Mouse (Mus musculus) right cerebral cortex, adult 18-20 months (tissue): ENCODE measurements at regions not wholly inside any gene's neighbourhood (a gene's known extent, or its start where the extent isn't known, plus 50 kb on each side); places are given as distances from the start of the nearest gene placed in this dataset.

ENCODE experiments used
- DNase-seq: peaks from one replicate; pipeline ENCODE4 v3.0.0; 2022; ENCODE audit warnings: mixed read lengths

DNA sequence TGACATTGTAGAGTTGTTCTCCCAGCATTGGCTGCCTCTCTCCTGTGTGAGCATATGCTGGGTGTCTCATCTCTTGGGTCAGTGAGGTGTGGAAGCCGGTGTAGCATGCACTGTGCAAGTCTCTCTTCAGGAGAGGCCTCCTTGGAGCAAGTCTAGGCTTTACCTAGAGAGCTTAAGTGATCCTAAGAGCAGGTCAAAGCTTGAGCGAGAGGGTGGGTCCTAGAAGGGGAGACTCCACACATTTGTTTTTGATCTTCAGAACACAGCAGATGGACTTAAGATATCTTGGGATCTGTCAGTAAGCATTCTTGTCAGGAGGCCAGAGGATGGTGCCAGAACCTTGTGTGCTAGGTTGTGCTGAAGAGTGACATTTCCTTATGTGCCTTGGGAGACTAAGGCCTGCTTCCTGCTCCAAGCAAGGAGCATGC is 136.4 kb downstream of the Tmx1 start:
- no peak for DNase-seq

DNA sequence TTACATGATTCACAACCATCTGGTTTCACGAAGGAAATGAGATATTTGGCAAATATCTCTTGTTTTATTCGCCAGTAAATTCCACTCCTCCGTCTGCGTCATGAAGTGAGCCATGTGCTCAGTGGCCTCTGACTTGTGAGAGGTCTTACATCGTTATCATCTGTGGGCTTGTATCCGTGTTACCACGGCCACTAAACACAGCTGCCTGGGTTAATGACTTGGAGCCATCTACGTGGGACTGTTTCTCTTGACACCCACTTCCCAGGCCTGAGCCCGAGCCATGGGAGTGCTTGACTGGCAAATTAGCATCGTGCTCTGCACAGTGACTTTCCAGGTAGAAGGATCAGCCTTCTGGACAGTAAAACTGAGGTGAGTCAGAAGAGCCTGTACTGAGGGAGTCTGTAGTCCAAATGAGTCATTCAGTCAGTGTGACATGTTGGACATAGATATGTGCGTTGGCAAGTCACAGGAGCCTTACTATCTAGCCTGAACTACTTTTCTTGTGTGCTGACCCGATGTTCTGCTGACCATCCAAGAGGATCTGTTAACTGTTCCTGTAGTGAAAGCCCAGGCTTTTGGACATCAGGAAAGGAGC is 137.7 kb downstream of the Tmx1 start:
- DNase-seq: no peak

DNA sequence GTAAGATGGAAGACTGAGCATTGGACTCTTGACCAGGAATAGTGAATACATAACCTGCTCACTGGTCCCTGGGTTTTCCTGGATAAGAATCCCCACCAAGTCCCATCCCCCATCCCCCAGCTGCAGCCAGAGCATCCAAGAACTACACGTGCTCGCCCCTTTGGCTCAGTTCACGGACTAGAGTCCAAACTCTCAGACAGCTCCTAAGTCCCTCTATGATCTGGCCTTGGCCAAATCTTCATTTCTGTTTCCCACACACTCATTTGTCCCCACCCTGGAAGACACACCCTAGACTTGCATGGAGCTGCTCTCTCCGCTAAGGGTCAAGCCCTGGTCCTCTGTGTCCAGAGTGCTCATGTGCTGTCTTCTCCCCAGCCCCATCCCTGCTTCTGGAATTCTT is 139.9 kb downstream of the Tmx1 start:
- no peak for DNase-seq

DNA sequence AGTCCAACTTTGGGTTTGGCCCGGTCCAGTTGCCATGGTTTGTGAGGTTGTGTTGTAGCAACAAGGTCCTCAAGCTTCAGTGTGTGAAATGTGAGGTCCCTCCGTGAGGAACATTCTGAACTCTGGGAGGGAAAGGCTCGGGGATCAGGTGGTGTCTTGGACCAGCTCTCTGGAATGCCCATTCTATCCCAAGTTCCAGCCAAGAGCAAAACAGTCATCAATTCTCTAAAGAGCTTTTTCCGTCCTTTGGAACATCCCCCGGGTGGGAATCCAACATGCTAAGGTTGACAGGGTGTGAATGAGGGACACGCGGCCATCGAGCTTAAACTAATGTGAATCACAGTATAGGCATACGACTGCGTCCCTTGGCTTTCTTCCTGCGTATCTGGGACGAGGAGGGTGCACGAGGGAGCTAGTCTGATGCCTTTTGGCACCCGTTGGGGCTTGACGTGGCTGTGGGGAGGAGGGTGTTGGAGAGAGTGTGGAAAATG is 145.4 kb downstream of the Tmx1 start:
- DNase-seq: no peak

DNA sequence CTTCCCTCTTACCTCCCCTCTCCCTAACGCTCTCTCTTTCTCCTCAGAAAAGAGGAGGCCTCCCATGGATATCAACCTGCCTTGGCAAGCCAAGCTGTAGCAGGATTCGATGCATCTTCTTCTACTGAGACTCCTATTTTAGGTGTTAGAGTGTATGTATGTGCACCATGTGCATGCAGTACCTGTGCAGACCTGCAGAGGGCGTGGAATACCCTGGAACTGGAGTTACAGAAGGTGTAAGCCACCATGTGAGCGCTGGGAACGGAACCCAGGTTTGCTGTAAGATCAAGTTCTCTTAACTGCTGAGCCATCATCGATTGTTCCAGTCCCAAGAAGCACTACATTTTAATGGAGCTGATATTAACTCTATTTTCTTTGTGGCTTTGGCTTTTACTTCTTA is 146.8 kb downstream of the Tmx1 start:
- DNase-seq: no peak

DNA sequence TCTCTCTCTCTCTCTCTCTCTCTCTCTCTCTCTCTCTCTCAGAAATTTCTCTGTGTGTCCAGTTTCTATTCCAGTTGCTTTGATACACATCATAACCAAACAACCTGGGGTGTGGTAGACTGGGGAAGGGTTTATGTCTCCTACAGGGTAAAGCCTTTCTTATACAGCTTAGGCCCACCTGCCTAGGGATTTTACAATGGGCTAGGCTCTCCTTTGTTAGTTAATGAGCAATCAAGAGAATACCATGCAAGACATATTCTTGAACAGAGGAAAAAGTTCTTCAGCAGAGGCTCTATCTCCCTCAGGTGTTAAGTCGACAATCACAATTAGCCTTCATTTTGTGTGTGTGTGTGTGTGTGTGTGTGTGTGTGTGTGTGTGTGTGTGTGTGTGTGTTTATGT is 151.0 kb downstream of the Tmx1 start:
- DNase-seq: no peak

DNA sequence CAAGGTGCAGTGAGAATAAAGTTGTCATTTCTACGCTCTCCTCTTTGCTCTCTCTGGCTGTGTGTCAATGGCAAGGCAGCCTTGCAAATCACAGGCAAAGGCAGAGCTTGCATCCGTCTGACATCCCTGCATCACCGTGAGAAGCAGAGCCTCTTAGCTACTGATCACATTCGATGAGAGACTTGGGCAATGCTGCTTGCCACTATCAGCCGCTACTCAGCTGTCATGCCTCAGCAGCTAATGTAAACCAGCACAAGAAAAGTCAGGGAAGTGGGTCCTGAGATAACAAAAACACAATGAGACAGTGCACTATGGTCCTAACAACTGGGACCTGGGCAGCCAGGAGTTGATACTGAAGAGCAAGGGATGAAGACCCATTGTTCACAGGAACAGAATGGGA is 155.8 kb downstream of the Tmx1 start:
- DNase-seq: no peak

DNA sequence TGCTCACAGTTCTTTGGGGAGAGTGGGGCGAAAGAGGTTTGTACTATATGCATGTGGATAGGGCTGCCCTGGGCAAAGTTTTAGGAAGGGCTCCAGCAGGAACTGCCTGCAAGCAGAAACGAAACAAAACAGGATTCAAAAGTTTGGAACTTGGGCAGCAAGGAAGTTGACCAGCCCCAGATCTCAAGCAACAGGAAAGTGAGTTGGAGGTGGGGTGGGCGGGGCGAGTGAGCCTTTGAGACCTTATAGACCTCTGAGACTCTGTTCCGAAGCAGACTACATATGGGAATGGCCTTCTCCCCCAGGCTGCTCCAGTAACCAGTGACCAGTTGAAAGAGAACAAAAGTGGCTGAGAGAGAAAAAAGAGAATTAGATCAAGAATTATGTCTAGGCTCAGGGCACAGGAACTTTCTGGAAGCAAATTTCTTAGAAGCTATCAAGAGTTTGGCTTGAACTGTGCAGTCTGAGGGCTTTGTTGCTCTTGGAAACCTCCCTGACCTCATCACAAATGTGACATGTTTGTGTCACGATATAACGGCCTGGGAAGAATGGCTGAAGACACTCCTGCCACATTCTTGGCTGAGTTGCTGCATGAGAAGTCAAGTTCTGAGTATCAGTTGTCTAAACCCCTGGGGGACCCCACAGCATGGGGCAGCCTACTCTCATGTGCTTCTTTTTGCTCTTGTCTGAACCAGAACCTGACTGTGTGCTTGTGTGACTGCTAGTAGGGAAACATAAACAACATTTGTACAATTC is 156.4 kb downstream of the Tmx1 start:
- DNase-seq: no peak

DNA sequence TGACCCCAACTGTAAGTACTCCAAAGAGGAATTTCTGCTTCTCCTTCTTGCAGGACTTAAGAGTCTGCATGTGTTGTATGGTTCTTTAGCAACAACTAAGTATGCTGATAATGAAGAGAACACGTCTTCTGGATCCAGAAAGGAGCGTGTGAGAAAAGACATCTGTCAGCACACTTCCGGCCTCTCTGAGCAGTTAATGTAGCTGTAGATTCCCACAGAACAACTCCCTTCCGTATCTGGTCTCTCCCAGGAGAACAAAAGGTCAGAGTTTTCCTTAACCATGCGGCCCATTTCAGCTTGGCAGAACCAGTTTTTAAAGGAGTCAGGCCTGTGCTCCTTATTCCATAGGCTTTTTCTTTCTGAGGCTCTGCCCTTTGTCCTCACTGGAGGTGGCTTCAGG is 159.0 kb downstream of the Tmx1 start:
- DNase-seq: no peak

DNA sequence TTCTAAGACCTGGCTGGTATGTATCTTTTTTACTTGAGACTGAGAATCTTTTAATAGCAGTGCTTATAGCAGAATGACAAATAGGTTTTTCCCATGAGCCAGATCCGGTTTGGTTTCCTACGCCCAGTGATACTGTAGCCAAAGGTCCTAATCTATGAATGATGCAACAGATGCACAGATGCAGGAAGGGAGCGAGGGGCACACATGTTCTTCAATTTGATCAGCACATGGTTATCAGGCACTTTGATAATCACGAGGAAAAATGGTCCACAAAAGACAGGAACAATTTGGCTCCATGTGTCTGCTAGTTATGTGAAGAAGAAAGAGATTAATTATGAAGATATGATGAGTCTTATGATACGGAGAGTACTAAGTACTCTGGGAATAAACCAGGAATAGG is 160.3 kb downstream of the Tmx1 start:
- DNase-seq: no peak

DNA sequence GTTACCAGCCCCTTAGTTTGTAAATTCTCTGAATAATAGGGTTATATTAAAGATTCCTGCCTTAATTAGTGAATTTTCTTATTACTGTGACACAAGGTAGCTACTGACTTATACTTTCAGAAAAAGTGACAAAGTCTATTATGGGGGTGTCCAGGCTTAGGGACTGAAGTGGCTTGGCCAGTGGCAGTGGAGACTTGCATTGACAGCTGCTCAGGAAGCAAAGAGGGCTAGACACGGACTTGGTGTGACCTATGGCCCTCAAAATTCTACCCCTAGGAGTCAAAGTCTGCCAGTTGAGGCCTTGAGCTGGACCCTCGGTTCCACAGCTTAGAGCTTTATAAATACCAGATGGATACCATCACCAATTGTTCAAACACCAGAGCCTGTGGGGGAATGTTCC is 161.2 kb downstream of the Tmx1 start:
- no peak for DNase-seq

DNA sequence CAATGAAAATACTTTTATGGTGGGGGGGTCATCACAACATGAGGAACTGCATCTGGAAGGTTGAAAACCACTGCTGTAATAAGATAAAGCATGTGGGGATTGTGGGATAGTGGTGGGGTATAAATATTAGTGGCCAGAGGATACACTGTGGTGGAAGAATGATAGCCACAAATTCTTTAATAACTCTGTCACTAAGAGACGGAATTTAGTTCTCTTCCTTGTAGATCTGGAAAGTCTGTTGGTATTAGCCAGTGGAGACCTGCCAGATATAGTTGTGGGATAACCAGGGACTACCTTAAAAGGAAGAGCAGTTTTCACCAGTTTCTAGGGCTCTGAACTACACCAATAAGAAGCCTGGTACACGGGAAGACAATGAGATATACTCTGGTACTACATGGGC is 161.8 kb downstream of the Tmx1 start:
- DNase-seq: no peak

DNA sequence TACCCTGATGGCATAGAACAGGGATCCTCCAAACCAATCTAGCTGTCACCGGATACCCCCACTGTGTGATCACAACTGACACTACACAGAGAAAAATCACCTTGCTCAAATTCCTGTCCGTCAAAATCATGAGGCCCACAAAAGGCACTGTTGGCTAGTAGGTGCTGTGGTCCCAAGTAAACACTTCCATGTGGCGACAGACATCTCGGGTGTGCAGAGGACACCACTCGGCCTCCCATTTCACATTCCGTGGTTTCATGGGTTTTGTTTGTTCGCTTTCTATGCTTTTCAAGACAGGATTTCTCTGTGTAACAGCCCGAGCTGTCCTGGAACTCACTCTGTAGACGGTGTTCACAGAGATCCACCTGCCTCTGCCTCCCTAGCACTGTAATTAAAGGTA is 162.2 kb downstream of the Tmx1 start:
- DNase-seq: no peak

DNA sequence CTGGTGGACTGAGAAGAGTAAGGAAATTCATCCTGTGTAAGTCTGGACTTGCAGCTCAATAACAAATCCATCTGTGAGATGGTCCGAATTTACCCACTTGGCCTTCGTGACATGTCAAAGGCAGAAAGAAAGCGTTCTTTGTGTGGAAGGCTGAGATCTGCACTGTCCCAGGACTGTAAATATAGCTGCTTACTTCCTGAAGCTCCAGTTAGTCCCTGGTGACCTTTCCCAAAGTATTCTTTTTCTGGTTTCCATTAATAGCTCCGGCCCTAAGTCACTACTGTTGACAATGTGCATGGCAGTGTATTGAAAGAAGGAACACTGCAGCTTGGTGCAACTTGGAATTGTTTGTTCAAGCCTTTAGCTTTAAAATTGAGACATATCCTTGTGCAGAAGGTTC is 163.2 kb downstream of the Tmx1 start:
- DNase-seq: no peak

DNA sequence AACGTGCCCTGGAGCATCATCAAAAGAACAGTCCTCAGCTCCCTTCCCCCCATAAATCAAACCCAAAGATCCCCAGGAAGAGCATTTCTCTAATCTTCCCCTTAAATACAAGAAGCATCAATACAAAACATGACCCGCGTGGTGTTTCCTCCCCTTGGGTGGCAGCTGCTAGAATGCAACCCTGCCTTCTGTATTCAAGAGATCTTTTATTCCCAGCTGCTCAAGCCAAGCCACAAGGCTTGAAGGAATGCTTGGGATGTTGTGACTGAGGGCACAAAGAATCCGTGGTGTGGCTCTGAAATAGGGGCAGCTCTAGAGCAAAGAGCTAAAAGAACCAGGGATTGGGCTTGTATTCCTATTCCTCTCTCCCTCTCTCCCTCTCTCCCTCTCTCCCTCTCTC is 163.6 kb downstream of the Tmx1 start:
- DNase-seq: no peak

DNA sequence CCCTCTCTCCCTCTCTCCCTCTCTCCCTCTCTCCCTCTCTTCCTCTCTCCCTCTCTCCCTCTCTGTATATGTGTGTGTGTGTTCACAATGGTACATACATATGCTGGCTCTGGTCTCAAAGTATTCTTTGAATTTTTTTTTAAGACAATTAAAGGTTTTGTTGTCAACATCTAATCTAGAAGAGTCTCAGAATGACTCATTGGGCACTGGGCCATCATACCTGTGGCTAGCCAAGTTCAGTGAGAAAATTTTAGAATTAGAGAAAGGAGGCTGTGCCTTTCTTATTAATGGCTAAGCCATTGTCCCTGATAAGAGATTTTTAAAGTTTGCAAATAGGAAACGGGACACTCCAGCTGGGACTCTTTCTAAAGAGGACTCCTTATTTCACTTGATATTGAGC is 164.1 kb downstream of the Tmx1 start:
- no peak for DNase-seq

DNA sequence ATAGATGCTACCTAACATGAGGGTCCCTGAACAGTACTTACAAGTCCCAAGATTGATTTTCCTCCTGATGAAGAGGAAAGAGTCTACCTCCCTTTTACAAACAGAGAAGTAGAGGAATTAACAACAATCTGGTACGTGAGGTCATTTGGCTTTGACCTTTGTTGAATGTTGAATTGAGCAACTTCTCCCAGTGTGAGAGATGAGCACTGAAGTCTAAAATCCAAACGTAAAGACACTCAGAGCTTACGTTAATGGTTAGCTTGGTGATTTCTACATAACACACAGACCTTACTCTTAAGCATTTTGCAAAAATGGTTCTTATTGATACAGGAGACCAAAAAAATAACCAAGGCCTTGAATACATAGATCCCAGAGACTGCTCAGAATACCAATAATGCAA is 165.1 kb downstream of the Tmx1 start:
- DNase-seq: no peak

DNA sequence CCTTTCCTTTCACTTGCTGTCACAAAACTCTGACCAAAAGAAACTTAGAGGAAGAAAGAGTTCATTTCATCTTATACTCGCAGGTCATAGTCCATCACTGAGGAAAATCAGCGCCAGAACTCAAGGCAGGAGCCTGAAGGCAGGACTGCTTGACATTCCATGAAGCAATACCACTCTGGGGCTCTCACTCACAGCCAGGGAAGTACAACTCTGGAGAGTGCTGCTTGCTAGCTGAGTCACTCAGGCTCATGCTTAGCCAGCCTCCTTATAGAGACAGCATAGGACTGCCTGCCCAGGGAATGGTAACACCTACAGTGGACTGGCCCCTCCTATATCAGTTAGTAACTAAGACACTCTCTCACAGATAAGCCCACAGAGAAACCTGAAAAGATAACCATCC is 166.5 kb downstream of the Tmx1 start:
- no peak for DNase-seq

DNA sequence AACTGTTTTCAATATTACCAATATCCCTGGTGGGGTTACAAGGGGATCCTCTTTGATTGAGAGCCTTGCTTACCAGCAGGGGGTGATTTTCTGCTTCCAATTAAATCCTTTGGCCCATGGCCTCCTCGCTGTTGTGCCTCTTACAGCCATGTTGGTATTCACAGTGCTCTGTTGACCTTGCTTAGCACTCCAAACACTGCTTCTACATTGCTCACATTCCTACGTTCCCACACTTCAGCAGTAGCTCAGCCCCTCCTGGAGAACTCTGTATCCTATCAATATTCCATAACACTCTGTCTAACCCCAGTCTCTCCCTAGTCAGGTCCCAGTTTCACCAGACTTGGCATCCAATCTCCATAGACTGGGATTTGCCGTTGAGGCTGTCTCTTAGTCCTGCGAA is 169.1 kb downstream of the Tmx1 start:
- DNase-seq: no peak

DNA sequence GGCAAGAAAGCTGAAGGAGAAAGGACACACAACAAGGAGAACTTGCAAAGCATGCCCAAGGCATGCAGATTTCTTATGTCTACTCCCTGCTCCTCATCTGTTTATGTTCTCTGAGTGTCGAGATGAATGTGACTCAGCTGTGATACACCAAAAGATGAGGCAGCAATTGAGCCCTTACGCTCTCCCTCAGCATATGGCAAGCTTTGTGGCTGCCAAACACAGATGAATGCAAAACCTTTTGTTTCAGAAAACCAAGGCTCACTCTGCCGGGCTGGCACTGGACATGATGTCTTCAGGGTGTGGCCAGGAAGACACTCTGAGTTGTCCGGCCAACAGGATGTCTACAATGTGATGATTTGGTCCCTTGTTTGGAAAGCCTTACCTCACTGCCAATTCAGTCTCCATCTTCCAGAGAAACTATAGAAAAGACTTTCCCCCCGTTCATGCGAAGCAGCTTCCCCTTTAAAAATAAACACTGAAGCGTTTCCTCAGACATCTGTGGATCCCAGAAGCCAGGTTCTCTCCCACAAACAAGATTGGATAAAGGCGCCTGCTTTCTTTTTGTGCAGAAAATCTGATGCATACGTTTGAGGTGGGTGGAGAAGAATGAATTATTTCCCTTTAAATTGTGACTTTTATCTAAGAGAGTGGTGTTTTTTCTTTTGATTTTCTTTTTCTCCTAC is 171.5 kb downstream of the Tmx1 start:
- DNase-seq: peak; percentile 80

DNA sequence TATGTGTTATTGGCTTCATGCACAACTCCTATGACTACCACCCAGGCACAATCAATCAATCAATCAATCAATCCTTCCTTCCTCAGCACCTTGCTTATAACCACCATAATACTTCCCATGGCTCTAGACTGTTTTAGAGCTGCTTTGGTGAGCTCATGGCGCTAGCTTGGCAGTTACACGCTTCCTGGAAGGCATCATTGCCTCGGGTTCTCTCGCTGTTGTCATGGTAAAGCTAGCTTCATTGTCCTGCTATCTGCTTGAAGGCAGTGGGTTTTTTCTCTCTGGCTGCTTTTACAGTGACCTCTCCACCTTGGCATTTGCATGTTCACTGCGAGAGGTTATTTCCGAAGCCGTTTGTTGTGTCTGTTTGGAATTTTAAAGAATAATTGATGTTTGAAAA is 174.7 kb downstream of the Tmx1 start:
- DNase-seq: no peak

DNA sequence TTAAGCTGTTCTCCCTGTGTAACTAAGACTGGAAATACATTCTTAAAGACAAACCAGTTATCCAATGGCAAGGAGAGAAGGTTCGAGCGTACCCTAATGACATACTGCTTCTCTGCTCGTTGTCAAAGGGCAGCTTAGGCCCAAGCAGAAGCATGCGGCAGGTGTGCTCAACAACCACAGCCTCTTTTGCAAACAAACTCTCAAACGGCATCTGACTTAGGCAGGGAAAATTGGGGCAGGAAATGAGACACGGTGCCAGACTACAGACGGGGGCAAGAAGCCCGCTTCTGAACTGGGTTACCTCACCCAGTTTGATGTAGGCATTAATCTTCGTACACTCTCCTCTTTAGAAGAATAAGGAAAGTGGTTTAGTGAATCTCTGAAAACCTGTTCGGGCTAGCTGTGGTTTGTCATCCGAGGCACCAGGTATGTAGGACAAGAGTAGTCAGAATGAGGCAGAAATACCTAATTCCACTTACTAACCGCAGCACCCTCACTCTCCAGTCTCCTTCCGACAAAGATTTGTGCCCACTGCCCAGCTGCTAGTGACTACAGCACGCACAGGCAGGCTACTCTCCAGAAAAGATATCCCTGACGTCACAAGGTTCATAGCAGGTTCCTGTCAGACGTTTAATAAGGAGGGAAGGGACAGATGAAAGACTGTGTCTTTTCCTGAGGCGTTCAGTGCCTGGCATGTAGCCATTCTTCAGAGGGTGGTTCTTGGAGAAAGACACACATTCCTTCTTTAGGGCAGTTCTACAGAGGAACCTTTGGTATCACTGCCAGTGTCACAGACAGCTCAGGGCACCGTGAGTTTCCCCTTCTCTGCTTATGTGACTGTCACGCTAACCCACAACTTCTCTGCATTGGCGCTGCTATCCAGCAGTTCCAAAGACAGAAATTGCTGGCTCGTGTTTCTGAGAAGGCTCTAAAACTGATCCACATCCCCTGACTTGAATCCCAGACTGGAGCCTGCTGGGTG is 175.8 kb downstream of the Tmx1 start:
- DNase-seq: no peak

DNA sequence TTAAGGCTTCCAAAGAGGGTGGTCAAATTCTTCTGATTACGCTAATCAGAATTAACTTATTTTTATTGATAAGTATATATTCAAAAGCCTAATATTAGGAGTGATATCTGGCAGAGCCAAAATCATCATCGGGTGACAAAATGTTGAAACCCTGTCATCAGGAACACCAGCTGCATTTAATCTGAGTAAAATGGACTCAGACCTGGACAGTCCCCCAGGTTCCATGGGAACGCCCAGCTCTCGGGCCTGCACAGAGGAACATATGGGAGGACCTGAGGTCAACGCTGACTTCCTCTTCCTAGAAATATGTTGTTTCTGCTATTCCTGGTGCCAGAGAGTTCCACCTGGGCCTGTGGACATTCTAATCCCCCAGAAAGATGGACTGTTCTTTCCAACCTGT is 176.5 kb downstream of the Tmx1 start:
- no peak for DNase-seq
